Mouse (Mus musculus) left cerebral cortex, postnatal 25 days (tissue): ENCODE data around the gene Sdha. TPM values are rescaled to one million over a fixed set of nuclear protein-coding genes. Genes with fewer than 3 reads are reported as not detected.
A peak's percentile ranks its signal among the peaks of the same experiment; 100 is the strongest.

Experiments used
- DNase-seq, 2 experiments: peaks; one replicate each; pipeline ENCODE4 v3.0.0; 2022; ENCODE audit warnings: low spot score in 2 of 2, mixed read lengths in 1 of 2
- intact Hi-C: fragments of 180-260 bp; cut with DNase I; formaldehyde crosslinking; loops from one replicate; pipeline ENCODE4 v1.15.1; 2025
- total RNA-seq, 2 experiments: library from RNA; stranded (reverse); gene quantifications; 2 replicates each; pipeline ENCODE4 v1.2.3; 2021

The Sdha gene
- total RNA-seq, 2 experiments from 2014 or later: 310 to 311 TPM

- no peak for DNase-seq
- intact Hi-C loops: loop anchor here (10.0 kb wide), 1 partner anchor 581 kb away; no protein-coding TSS in a partner anchor
Measured at GRCm38 (mm10) chr13:74305780-74306179, 44.3 kb downstream of the Sdha start.

- no peak for DNase-seq
- intact Hi-C loops: loop anchor here (10.0 kb wide), 1 partner anchor 581 kb away; no protein-coding TSS in a partner anchor
Measured at GRCm38 (mm10) chr13:74305380-74305779, 44.7 kb downstream of the Sdha start.

- DNase-seq: no peak
- intact Hi-C loops: loop anchor here (5.0 to 10.0 kb wide), 3 partner anchors 95 to 578 kb away; partner anchors contain the start of gene Exoc3
Measured at GRCm38 (mm10) chr13:74302050-74303037, 47.7 kb downstream of the Sdha start.

GRCm38 (mm10) chr13:74301607-74301984 is 48.5 kb downstream of the Sdha start:
- intact Hi-C loops: loop anchor here (1.0 to 10.0 kb wide), 5 partner anchors 94 to 577 kb away; partner anchors contain the start of gene Exoc3
- DNase-seq: no peak

- intact Hi-C loops: loop anchor here (1.0 to 10.0 kb wide), 5 partner anchors 94 to 576 kb away; partner anchors contain the start of gene Exoc3
- DNase-seq: peak; percentile 73 to 81
Measured at GRCm38 (mm10) chr13:74300925-74301606, 49.0 kb downstream of the Sdha start.

- intact Hi-C loops: no loop called here
- no peak for DNase-seq
Measured at GRCm38 (mm10) chr13:74296376-74296775, 53.7 kb downstream of the Sdha start.

- intact Hi-C loops: no loop called here
- DNase-seq: peak; percentile 31 to 43
Measured at GRCm38 (mm10) chr13:74292167-74292566, 57.9 kb downstream of the Sdha start, which contains the start of gene Ahrr. Ahrr (minus strand) TSS chr13:74292331.

GRCm38 (mm10) chr13:74289646-74290045 is 60.4 kb downstream of the Sdha start:
- intact Hi-C loops: no loop called here
- no peak for DNase-seq

- DNase-seq: no peak
- intact Hi-C loops: no loop called here
Measured at GRCm38 (mm10) chr13:74282299-74282698, 67.8 kb downstream of the Sdha start.

- no peak for DNase-seq
Measured at GRCm38 (mm10) chr13:74275726-74276125, 74.4 kb downstream of the Sdha start.

More at GRCm38 (mm10) chr13:74275726-74276125, 74.4 kb downstream of the Sdha start:
- intact Hi-C loops: no loop called here

Other genes starting within 250 kb of the Sdha start
- 1 to 10 TPM in 1 of 2 experiments, under 1 TPM in 1; 0.98 to 1.8 TPM for gene Slc9a3, start 228.8 kb downstream of the Sdha start, total RNA-seq
- 10 to 100 TPM; 72.5 to 74.2 TPM for gene Exoc3, start 141.5 kb downstream of the Sdha start, total RNA-seq
- 1 to 10 TPM in 1 of 2 experiments, under 1 TPM in 1; 0.78 to 1.6 TPM for gene Ahrr, start 57.9 kb downstream of the Sdha start, total RNA-seq
- gene Pdcd6, start 32.7 kb downstream of the Sdha start, total RNA-seq: 10 to 100 TPM; 82.4 to 83.7 TPM
- gene Ccdc127, start within 50 bp of the Sdha start, total RNA-seq: 10 to 100 TPM; 87.5 to 88.3 TPM
- gene Lrrc14b, start 13.7 kb upstream of the Sdha start, total RNA-seq: under 1 TPM in 1 of 2 experiments, not detected in 1; 0.16 TPM
- 1 to 10 TPM; 4.1 to 4.5 TPM for gene Zfp72, start 40.6 kb upstream of the Sdha start, total RNA-seq
- gene Ftl1-ps1, start 49.4 kb upstream of the Sdha start, total RNA-seq: 100 to 1,000 TPM; 184 to 192 TPM
- 1 to 10 TPM; 7.0 to 7.1 TPM for gene Zfp825, start 143.7 kb upstream of the Sdha start, total RNA-seq